Mouse (Mus musculus): ENCODE results near the gene Lrrc36. TPM values are rescaled to one million over a fixed set of nuclear protein-coding genes. Genes with fewer than 3 reads are reported as not detected.

The Lrrc36 gene
- polyA plus RNA-seq, 1 experiment = not detected

DNA sequence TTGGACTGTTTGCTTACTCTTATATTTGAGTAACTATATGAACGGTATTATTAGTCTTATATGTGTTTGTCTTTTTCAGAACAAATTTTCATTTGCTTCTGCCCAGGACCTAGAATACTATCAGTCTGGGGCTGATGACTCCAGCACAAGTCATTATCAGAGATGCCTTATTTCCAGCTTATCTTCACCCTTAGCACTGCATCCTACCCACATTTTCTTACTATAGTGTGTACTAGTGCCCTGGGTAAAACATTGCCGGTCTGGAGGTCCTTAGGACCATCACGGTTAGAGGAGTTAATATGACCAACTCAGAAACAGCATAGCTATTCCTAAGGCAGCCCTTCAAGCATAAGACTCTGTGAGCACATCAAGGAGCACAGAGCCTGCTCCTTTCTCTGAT, 34.8 kb downstream of the Lrrc36 start:
- Histone ChIP-seq H3K27ac (ENCODE audit: insufficient read depth, low read depth, low read length) (no peak overlapping the region), H3K36me3 (ENCODE audit: control insufficient read depth, insufficient read depth, low read length) (no peaks in the 10 kb centered on the region), H3K4me3 (ENCODE audit: low read depth, low read length) (no peak overlapping the region), H3K4me1 (ENCODE audit: control insufficient read depth, insufficient read depth, insufficient read length, low read length) (no peaks in the 10 kb centered on the region), H3K27me3 (ENCODE audit: control insufficient read depth, insufficient read depth, low read length) (peaks cover 2% of the 10 kb centered on the region; the same call in 1 of the 2 replicates)
- no peak for TF ChIP-seq CTCF (IDR thresholded peaks at IDR 0.05; ENCODE audit: extremely low read depth, insufficient read length, insufficient replicate concordance, low read depth, low read length)
- TF ChIP-seq POLR2A (IDR thresholded peaks at IDR 0.05; ENCODE audit: low read depth, low read length) = no peak
- WGBS = 90% methylated on average over 3 of the region's 3 CpGs

GRCm38 (mm10) chr8:105448596-105448995, 35.2 kb downstream of the Lrrc36 start:
- WGBS = 69% methylated on average over 5 of the region's 5 CpGs
- TF ChIP-seq POLR2A (IDR thresholded peaks at IDR 0.05; ENCODE audit: low read depth, low read length) (no peak), CTCF (IDR thresholded peaks at IDR 0.05; ENCODE audit: extremely low read depth, insufficient read length, insufficient replicate concordance, low read depth, low read length) (no peak)
- peaks cover 2% of the 10 kb centered on the region; the same call in 1 of the 2 replicates for H3K27me3 ChIP-seq (ENCODE audit: control insufficient read depth, insufficient read depth, low read length)
- no peak overlapping the region for H3K27ac ChIP-seq (ENCODE audit: insufficient read depth, low read depth, low read length)
- H3K36me3 ChIP-seq (ENCODE audit: control insufficient read depth, insufficient read depth, low read length) = no peaks in the 10 kb centered on the region
- no peaks in the 10 kb centered on the region for H3K4me1 ChIP-seq (ENCODE audit: control insufficient read depth, insufficient read depth, insufficient read length, low read length)
- no peak overlapping the region for H3K4me3 ChIP-seq (ENCODE audit: low read depth, low read length)

GRCm38 (mm10) chr8:105450977-105451376, 37.6 kb downstream of the Lrrc36 start:
- Histone ChIP-seq H3K4me3 (ENCODE audit: low read depth, low read length) (no peak overlapping the region), H3K36me3 (ENCODE audit: control insufficient read depth, insufficient read depth, low read length) (no peaks in the 10 kb centered on the region), H3K4me1 (ENCODE audit: control insufficient read depth, insufficient read depth, insufficient read length, low read length) (no peaks in the 10 kb centered on the region), H3K27me3 (ENCODE audit: control insufficient read depth, insufficient read depth, low read length) (peaks cover 2% of the 10 kb centered on the region; the same call in 1 of the 2 replicates), H3K27ac (ENCODE audit: insufficient read depth, low read depth, low read length) (no peak overlapping the region)
- TF ChIP-seq POLR2A (IDR thresholded peaks at IDR 0.05; ENCODE audit: low read depth, low read length) (no peak), CTCF (IDR thresholded peaks at IDR 0.05; ENCODE audit: extremely low read depth, insufficient read length, insufficient replicate concordance, low read depth, low read length) (no peak)
- WGBS = 59% methylated on average over 1 of the region's 1 CpGs

DNA sequence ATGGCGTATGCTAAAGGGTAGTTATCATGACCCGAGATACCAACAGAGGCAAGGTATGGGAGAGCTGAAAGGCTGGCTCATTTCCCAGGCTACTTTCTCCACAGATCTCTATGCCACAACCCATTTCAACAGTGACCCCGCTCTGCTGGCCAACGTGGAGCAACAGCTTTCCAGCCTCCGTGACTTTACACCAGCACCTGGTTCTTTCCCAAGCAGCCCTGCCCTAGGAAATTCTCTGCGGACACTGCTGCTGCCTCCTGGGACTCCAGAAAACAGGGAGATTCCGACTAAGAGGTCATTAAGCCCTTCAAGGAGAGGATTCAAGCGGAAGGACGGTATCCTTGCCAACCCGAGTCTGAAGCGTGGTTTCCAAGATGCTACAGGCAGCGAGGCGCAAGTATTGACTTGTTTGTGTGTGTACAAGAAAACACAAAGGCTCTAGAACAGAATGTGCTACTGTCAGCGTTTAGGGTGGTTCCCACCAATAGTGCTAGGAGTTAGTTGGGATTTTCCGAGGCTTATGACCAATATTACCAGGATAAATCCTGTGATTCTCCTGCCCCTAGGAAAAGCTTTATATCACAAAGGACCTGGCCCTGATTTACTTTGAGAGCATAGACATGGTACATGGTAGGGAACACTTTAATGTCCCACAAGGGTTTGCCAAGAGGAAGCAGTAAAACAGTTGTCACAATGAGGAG, 38.7 kb downstream of the Lrrc36 start:
- TF ChIP-seq CTCF (IDR thresholded peaks at IDR 0.05; ENCODE audit: extremely low read depth, insufficient read length, insufficient replicate concordance, low read depth, low read length) = no peak
- no peak for TF ChIP-seq POLR2A (IDR thresholded peaks at IDR 0.05; ENCODE audit: low read depth, low read length)
- 49% methylated on average over 15 of the region's 15 CpGs for WGBS
- H3K4me3 ChIP-seq (ENCODE audit: low read depth, low read length) = no peak overlapping the region
- no peaks in the 10 kb centered on the region for H3K4me1 ChIP-seq (ENCODE audit: control insufficient read depth, insufficient read depth, insufficient read length, low read length)
- H3K27me3 ChIP-seq (ENCODE audit: control insufficient read depth, insufficient read depth, low read length) = peaks cover 2% of the 10 kb centered on the region; the same call in 1 of the 2 replicates
- H3K36me3 ChIP-seq (ENCODE audit: control insufficient read depth, insufficient read depth, low read length) = no peaks in the 10 kb centered on the region
- no peak overlapping the region for H3K27ac ChIP-seq (ENCODE audit: insufficient read depth, low read depth, low read length)

DNA sequence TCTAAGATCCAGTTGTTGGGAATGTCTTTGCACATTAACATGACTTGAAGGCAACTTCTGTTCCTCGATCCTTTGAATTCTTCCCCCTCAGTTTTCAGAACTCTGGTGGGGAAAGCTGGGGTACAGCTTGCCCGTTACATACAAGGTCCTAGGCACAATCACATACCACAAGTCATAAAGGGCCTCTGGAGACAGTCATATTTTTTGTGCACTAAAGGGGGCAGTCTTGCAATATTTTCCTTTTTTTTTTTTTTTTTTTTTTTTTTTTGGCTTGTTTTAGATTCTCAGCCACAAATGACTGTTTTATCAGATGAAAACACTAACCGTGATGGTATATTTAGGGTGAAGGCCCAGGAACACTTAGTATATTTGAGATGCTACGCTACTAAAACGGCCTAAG, 39.9 kb downstream of the Lrrc36 start:
- 53% methylated on average over 5 of the region's 5 CpGs for WGBS
- H3K36me3 ChIP-seq (ENCODE audit: control insufficient read depth, insufficient read depth, low read length) = no peaks in the 10 kb centered on the region
- H3K4me1 ChIP-seq (ENCODE audit: control insufficient read depth, insufficient read depth, insufficient read length, low read length) = no peaks in the 10 kb centered on the region
- H3K27me3 ChIP-seq (ENCODE audit: control insufficient read depth, insufficient read depth, low read length) = peaks cover 2% of the 10 kb centered on the region; the same call in 1 of the 2 replicates
- no peak overlapping the region for H3K27ac ChIP-seq (ENCODE audit: insufficient read depth, low read depth, low read length)
- H3K4me3 ChIP-seq (ENCODE audit: low read depth, low read length) = no peak overlapping the region
- TF ChIP-seq CTCF (IDR thresholded peaks at IDR 0.05; ENCODE audit: extremely low read depth, insufficient read length, insufficient replicate concordance, low read depth, low read length) (no peak), POLR2A (IDR thresholded peaks at IDR 0.05; ENCODE audit: low read depth, low read length) (no peak)

GRCm38 (mm10) chr8:105454088-105454487, 40.7 kb downstream of the Lrrc36 start:
- no peak overlapping the region for H3K27ac ChIP-seq (ENCODE audit: insufficient read depth, low read depth, low read length)
- peaks cover 2% of the 10 kb centered on the region; the same call in 1 of the 2 replicates for H3K27me3 ChIP-seq (ENCODE audit: control insufficient read depth, insufficient read depth, low read length)
- no peaks in the 10 kb centered on the region for H3K4me1 ChIP-seq (ENCODE audit: control insufficient read depth, insufficient read depth, insufficient read length, low read length)
- TF ChIP-seq CTCF (IDR thresholded peaks at IDR 0.05; ENCODE audit: extremely low read depth, insufficient read length, insufficient replicate concordance, low read depth, low read length) (no peak), POLR2A (IDR thresholded peaks at IDR 0.05; ENCODE audit: low read depth, low read length) (no peak)
- H3K4me3 ChIP-seq (ENCODE audit: low read depth, low read length) = no peak overlapping the region
- no peaks in the 10 kb centered on the region for H3K36me3 ChIP-seq (ENCODE audit: control insufficient read depth, insufficient read depth, low read length)
- WGBS = 59% methylated on average over 5 of the region's 5 CpGs

DNA sequence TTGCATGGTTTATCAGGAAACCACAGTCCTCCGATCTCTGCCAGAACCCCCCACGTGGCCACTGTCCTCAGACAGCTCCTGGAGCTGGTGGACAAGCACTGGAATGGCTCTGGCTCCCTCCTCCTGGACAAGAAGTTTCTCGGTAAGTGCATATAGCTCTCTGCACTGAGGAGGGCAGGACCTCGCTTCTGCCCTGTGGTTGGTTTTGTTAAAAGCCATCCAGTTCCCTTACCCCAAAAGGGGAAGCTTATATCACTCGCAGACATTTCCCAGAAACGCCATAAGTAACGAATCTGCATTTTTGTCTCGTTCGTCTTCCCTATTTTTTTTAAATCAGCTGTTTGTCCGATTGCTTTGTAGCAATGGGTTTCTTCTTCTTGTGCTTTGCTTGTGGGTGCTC, 41.8 kb downstream of the Lrrc36 start:
- Histone ChIP-seq H3K4me3 (ENCODE audit: low read depth, low read length) (no peak overlapping the region), H3K27me3 (ENCODE audit: control insufficient read depth, insufficient read depth, low read length) (peaks cover 2% of the 10 kb centered on the region; the same call in 1 of the 2 replicates), H3K27ac (ENCODE audit: insufficient read depth, low read depth, low read length) (no peak overlapping the region), H3K4me1 (ENCODE audit: control insufficient read depth, insufficient read depth, insufficient read length, low read length) (no peaks in the 10 kb centered on the region), H3K36me3 (ENCODE audit: control insufficient read depth, insufficient read depth, low read length) (no peaks in the 10 kb centered on the region)
- TF ChIP-seq POLR2A (IDR thresholded peaks at IDR 0.05; ENCODE audit: low read depth, low read length) (no peak), CTCF (IDR thresholded peaks at IDR 0.05; ENCODE audit: extremely low read depth, insufficient read length, insufficient replicate concordance, low read depth, low read length) (no peak)
- WGBS = 58% methylated on average over 10 of the region's 10 CpGs
